Mouse (Mus musculus) right cerebral cortex, postnatal 36 days (tissue): ENCODE data around the gene Dock3.

ENCODE experiments used
- DNase-seq, 2 experiments: peaks; one replicate each; pipeline ENCODE4 v3.0.0; 2022; ENCODE audit warnings: low spot score in 2 of 2, mixed read lengths in 1 of 2

Dock3 gene

DNA sequence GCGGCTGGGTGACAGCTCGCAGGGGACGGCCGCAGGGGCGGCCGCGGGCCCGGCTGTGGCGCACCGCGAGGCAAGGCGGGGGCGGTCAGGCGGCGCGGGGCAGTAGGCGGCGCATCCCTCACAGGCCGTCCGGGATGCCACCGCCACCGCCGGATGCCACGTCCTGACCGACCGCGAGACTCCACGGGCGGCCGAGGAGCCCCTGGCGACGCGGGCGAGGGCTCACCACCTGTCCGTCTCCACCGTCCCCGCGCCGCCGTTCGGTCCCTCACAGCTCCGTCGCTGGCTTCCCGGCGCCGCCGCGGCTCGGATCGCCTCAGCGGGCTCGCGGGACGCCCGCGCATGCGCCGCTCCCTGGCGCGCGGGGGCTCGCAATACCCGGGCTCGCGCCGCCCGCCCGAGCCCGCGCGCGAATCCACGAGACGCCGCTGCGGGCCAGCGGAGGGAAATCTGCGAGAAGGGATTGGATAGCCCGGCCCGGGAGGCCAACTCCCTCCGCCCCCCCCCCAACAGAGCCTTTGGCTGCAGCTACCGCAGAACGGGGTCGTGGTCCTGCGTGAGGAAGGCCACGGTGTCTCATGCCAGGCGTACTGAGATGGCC lies at the start of gene Dock3:
Gene Dock3 (minus strand): TSS at position 371 of the 601 bp plus-strand sequence.
- peak; percentile 60 to 69 for DNase-seq

DNA sequence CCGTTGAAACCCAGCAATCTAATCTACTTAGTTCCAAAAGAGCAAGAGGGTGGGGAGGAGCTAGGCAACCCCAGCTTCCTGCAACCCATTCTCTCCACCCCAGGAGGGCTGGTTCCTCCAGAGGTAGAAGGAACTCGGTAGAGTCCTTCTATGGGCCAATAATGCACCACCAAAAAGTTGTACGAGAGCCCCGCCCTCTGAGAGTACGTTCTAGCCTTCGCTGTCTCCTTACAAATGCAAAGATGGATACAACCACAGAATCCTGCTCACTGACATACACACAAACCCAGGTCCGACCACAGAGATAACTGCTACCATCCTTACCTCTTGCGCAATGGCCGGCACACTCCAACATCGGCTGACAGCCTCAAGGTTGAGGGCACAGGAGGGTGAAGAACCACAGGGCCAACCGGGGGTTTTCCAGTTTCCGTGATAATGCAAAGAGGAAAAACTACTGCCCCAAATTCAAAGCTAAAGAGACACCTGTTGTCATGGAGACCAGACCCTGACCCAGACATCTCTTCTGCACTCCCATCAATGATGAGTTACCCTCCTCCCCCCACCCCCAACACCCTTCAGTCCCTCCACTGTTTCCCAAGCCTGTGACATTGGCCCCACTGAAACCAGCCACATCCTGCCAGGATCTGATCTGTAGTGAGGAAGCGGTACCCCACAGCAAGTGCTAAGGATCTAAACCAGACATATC lies 48.8 kb upstream of the Dock3 start:
- DNase-seq, result no peak

DNA sequence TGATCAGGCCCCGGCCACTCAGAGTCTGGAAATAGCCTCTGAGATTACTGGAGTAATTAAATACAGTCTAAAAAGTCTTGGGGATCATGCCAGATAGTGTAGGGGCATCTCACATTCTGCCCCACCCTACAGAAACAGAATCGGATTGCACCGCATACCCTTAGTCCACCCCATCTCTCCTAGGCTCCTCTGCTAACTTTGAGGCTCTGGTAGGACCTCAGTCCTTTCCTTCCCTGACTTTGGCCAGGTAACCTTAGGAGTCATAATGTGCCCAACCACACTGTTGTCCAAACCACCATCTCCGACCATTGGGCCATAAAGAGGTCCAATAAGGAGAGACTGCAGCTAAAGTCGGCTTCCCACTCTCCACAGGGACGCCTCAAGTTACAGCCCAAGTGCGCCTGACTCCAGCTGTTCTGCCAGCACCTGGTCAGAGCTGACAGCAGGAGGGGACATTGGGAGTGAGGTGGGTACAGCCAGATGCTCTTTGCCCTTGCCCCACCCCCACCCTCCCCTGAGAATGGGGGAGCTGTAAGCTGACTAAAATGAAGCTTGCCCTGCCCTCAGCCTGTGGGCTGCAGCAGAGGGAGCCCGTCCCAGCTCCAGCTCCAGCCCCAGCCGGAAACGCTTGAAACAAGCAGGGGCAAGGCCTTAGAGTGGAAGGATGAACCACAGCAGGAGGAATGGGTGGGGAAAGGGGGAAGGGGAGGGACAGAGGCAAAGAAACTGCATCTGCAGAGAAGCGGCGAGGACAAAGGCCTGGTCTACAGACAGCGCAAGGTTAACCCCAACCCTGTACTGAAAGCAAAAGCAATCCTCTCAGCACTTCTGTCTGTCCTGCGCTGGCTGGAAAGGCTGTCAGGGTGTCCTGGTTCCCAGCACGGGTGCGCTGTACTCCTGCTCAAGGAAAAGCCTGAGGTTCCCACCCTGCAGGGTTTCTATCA lies 47.9 kb upstream of the Dock3 start:
- DNase-seq, result no peak

DNA sequence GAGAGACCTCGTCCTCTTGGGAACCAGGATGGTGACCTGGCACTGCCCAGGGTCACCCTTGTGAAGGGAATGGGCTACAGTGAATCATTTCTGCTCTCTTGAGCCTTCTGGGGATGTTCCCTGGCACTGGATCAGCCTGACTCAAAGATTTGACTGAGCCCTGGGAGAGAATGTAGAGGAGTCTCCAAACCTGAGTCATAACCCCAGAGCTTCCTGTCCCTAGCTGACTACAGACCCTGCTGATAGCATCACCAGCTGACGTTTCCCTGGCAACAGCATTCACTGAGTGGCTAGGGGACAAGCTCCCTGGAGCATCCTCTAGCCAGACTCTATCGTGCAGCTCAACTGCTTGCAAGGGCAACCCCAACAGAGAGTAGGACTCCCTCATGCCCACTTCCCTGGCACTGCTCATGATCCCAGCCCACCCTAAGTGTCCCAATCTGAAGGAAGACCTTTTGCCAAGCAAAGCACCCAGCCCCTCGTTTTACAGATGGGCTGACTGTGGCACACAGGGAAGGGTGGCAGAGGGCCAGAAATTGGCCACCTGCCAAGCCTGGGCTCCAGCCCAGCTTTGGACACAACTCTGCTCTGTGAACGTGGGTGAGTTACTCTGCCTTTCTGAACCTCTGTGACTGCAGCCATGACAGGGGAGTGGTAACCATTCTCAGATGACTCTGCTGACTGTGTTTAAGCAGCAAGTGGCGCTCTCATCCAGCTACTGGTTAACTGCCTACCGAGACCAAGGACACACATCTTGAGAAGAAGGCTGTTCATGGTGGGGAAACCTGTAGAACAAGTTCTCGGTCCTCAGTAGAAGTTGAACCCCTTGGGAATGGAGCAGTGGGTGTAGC lies 47.0 kb upstream of the Dock3 start:
- DNase-seq, result no peak

DNA sequence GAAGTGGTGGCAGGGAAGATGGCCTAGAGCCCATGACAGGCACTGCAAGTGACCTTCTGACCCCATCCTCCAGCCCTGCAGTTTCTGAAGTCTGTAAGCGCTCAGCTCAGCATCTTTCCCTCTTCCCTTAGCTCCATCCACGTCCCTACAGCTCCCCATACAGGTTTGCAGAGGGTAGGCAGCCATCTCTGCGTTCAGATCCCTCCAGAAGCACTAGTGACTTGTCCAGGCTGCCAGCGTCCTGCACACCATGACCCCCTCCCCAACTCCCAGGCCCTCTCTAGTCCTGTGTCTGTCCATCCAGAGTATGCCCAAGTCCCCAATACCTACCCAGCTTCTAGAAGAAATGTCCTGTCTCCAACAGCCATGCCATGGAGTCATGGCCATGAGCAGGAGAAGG lies 46.4 kb upstream of the Dock3 start:
- no peak for DNase-seq

DNA sequence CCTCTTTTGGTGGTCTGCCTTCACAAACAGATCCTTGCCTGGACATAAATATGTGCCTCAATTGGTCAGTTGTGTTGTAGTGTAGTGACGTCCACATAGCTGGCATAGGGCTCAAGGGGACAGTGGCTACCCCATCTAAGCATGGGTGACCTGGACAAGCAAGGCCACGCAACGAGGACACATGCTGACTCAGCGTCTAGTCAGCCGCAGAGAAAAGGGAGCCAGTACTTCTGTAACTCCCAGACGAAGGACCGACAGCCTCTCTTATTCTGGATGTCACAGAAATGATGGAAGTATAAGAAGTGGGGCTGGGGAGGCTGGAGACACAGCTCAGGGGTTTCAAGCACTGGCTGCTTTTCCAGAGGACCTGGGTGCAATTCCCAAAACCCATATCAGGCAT lies 45.9 kb upstream of the Dock3 start:
- DNase-seq, result no peak

DNA sequence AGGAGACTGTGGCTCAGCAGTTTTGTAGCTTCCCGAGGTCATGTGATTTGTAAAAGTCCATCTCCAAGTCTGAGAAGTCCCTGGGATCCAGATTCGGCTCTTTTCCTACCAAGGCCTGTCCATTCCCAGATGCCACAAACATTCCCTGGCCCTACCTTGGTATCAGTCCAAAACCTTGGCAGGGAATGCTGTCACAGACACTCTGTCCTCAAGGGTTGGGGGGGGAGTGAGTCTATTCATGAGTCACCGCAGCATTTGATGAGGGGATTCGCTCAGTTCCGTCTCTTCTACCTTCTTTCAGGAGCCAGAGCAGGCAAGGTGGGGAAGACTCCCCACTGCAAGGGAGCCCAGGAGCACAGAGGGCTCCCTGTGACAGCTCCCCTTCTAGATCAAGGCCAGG lies 44.0 kb upstream of the Dock3 start:
- DNase-seq, result no peak

DNA sequence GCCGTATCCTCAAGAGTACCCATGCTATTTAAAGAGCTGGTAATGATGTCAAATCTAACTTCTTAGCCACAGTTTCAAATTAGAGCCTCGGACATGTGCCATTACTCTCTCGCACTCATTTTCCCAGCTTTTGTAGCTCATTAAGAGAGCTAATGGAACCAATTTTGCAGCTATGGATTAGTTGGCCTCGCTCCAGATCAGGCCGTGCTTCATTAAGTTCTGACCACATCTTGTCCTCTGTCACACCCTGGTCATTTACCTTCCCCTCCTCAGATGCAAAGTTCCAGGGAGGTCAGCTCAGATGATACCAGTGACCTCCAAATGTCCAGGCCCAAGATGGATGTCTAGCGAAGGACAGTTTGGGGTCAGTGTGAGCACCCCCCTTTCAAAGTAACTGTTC lies 43.0 kb upstream of the Dock3 start:
- no peak for DNase-seq

DNA sequence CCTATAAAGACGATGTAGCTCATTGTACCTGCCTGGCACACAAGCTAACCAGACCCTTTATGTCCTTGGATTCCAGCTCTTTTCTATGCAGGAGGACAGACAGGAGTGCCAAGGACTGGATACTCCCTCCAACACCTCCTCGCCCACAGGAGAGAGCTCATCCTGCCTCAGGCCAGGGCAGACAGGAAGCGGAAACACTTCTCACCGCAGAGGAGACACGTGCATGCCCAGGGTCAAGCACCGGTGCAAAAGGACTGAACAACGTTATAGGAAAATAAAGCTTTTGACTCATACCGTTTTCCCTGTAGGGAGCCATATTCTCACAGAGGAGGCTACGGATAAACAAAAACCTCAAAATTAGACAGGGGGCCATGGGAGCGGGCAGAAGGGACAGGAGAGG lies 41.5 kb upstream of the Dock3 start:
- no peak for DNase-seq

DNA sequence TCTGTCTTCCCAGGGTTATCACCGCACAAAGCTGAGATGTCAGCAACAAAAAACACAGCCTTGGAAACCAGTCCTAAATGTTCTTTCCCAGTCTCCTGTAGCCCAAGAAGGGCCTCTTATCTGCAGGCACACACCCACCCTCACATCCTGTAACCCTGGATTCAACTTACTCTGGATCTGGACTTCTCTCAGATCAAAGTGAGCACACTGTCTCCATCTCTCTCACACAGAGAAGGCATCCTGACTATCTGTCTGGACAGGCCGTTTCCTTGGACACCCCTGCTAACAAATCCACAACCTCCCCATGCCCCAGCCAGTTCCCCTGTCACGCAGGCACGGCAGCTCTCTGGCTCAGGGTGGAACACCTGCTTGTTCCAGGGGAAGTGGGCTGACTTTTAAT lies 40.6 kb upstream of the Dock3 start:
- no peak for DNase-seq

DNA sequence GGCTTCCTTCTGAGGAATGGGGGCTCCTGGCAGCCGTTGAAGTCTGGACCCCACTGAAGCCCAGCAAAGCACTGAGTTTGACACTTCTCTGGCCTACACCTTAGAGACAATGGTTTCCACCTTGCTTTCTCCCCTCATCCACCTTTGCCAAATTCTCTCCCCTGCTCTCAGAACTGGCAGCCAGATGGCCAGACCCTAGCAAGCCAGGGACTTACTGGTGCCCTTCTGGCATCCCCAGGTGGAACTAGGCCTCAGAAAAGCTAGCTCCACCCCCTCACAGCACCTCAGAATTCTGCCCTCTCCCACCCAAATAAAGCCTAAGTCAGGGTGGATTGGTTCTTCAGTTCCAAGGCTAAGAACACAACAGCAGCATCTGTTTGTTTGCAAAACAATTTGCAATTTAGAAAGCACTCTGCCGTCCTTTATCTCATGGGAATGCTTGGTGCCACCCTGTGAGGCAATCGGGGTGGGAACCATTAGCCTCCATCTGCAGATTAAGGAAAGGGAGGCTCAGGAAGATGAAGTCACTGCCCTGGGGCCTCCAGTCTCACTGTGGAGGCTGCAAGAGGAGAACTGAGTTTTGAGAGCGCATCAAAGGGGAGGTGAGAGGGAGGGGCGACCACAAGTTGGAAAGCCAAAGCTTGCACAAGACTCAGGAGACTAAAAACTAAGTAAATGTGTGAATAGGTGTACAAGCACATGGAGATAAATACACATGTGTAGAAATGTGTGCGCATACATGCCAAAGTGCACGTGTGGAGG lies 39.6 kb upstream of the Dock3 start:
- DNase-seq, result no peak

DNA sequence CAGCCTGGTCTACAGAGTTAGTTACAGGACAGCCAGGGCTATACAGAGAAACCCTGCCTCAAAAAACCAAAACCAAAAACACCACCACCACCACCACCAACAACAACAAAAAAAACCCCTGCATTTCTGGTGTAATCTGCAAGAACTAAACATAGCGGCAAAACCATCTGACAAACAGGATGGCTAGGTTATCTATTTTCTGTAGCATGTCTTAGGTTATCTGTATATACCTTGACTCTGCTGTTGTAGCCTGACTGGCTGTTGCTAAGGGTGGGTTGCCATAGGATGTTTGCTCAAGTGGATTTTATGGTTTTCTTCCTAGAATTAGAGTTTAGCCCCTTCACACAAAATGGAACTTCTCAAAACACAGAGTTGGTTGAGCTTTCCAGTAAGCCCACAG lies 38.1 kb upstream of the Dock3 start:
- no peak for DNase-seq

DNA sequence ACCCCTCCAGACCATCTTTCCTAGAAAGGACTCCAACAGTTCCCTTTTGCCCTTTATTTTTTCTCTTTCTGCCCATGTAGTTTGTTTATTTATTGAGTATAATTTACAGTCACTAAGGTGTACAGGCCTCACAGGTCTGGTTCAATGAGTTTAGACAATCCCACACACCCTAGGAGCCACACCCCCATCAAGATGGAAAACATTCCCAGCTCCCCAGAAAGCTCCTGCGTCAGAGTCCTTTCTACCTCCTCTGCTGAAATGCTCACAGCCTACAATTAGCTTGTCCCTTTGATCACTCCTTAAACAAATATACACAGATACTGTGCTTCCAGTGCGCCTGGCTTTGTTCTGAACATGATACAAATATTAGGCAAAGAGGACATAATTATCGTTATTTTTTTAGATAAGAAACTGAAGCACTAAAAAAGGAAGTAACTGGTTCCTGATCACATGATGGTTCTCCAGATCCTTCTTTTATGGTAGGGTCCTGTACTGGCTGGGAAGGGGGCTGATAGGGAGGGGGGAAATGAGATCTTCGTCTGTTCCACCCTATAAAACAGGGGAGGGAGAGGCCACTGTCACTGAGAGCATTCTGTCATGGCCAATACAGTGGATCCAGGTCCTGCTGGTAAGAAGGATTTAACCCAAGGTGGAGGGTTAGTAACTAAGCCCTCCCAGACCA lies 36.2 kb upstream of the Dock3 start:
- DNase-seq, result no peak

DNA sequence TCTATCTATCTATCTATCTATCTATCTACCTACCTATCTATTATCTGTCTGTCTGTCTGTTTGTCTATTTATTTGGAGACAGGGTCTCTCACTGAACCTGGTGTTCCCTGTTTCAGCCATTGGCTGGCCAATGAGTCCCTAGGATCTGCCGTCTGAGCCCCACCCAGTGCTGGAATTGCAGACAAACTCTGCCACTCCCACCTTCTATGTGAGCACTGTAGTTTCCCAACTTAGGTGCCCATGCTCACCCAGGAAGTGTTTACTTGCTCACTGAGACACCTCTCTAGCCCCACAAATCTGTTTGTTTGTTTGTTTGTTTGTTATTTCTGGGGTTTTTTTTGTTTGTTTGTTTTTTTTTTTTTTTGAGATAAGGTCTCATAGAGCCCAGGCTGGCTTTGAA lies 35.3 kb upstream of the Dock3 start:
- DNase-seq, result no peak

DNA sequence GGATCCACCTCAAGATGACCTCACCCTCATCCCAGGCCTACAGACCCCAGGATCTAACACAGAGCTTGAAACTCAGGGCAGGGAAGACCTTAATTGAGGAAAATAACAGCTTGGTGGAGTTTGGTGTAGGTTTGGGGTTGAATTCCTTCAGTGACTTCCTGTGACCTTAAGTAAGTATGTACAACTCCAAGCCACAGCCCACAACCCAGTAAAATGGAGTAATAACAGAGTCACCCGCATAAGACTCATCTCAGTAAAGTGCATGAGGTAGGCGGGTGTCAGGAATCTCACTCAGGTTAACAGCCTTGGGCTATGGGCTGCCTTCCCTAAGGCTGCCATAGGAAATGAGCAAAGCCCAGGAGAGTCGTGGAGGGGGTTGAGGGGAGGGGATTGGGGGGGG lies 33.0 kb upstream of the Dock3 start:
- DNase-seq, result no peak

DNA sequence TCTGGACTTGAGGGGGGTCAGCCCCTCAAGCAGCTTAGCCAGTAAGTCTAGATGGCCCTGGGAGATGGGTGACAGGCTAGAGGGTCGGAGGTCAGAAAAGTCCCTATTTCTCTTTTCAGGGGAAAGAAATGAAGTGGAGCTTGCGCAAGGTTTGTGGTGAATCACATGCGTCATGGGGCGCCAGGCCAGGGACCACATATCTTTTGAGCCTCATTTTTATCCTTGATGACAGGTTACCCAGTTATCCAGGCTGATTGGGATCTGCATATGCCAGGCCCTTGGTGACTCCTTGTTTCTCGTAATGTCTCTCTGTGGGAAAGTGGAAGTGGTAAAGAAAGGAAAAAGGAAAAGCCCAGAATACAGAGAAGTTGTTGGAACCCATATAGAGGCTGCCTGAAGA lies 32.2 kb upstream of the Dock3 start:
- no peak for DNase-seq

DNA sequence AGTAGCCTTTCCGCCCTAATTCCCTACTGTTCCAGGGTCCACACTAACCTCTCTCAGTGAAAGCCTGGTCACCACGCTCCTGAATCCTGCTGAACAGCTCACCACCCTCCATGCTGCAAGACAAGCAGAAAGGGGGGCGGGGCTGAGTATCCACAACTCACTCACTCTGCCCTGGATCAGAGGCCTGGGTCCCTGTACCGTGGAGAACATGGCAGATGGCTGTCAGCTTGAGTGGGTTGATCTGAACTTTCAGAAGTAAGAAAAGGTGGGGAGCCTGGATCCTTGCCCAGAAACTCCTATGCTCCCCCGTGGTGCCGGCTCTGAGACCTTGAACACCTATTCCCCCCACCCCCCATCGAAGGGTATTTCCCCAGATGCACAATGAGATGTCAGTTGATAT lies 30.7 kb upstream of the Dock3 start:
- DNase-seq, result no peak

DNA sequence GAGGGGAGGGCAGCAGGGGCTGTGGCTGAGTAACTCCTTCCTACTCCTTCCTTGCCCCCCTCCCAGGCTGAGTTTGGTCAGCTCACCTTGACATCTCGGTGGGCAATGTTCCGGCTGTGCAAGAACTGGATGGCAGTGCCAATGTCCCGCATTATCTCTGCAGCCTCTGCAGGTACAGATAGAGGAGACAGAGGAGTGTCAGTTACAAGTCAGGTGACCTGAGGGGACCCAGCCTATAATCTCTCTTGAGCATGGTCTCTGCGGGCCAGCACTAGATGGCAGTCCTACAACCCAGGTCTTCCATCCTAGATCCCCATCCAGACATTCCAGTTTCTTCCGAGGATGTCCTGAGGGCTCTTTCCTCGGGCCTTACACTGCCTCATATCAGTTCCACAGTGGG lies 30.1 kb upstream of the Dock3 start:
- DNase-seq, result no peak

DNA sequence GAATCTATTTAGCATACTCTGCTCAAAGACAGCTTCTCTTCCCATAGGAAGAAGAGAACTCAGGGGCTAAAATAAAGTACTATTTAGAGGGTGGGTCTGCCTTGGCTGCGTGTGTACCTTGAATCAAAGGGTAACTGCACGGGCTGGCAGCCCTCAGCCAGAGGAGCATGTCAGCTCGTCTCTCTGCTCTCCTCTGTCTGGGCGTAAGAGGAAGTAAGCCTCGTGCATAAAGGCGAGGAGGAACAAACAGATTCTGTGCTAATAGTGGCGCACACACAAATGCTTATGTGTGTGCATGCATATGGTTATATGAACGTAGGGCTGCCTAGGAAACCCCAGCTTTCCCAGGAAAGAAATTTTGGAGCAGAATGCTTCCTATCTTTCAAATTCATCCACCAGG lies 29.1 kb upstream of the Dock3 start:
- no peak for DNase-seq

DNA sequence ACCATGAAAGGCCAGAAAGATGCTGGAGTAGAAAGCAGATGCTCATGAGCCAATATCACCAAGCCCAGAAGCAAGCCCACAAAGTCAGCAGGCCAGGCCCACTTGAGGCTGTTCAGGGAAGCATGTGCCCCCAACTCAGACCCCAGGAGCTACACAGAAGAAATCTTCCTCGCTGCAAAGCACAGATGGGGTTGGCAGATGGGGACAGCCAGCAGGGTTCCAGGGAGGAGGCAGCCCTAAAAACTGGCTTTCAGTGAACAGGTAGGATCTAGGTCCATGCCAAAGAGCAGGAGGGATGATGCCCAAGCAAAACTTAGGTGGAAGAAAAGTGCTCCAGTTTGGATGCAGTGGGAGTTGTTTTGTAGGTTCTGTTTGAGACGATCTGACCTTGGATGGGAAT lies 28.7 kb upstream of the Dock3 start:
- DNase-seq, result no peak

DNA sequence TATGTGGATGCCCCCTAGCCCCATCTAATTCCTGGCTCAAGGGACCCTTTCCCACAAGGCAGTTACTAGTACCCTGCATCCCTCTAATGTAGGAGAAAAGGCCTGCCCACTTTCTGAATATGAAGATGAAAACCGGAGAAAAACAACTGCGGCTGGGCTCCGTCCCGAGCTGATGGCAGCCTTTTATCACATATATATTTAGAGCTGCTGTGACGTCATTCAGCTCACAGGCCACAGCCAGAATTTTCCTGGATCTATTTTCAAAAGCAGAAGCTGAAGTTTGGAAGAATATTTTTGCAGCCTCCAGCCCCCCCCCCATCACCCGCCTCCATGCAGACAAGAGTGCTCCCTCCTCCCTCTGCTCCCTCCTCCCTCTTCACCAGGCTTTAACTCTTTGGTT lies 27.9 kb upstream of the Dock3 start:
- DNase-seq, result peak; percentile 81 to 90
